Mouse (Mus musculus) E14TG2a.4 (cell line): ENCODE results near the gene Nxpe3.
A peak's percentile ranks its signal among the peaks of the same experiment; 100 is the strongest.
"Not testable (repeated sequence)": the region's sequence is repeated elsewhere in the genome, so short reads cannot be mapped to it uniquely, and the experiment has no call there.

Source experiments
- H3K27me3 ChIP-seq: 2 replicates; pipeline ENCODE4 v1.6.1; 2014; ENCODE audit warnings: low read length, control low read depth; ENCODE audit not compliant: insufficient read depth
- H3K36me3 ChIP-seq: 2 replicates; pipeline ENCODE4 v1.6.1; 2014; ENCODE audit warnings: low read length, control low read depth; ENCODE audit not compliant: insufficient read depth
- H3K4me1 ChIP-seq: replicated peaks from 2 replicates; pipeline ENCODE4 v1.6.1; 2014; ENCODE audit warnings: low read depth, low read length, control low read depth
- H3K4me3 ChIP-seq: replicated peaks from 2 replicates; pipeline ENCODE4 v1.5.1; 2014; ENCODE audit warnings: mild to moderate bottlenecking, low read length
- H3K9me3 ChIP-seq: 2 replicates; pipeline ENCODE4 v1.6.1; 2014; ENCODE audit warnings: low read length, control low read depth
- CTCF ChIP-seq: conservative IDR thresholded peaks from 2 replicates; pipeline ENCODE4 v1.5.1; 2014; ENCODE audit warnings: low read length
- NANOG ChIP-seq: IDR thresholded peaks from 2 replicates; pipeline ENCODE4 v1.6.1; 2014; ENCODE audit warnings: borderline replicate concordance, low read length, mixed read lengths
- POU5F1 ChIP-seq: IDR thresholded peaks from 2 replicates; pipeline ENCODE4 v1.6.1; 2014; ENCODE audit warnings: low read length, borderline replicate concordance

The Nxpe3 gene

GRCm38 (mm10) chr16:55876025-55876424 is 19.1 kb downstream of the Nxpe3 start:
- no peaks in the 10 kb centered on the region for H3K27me3 ChIP-seq
- H3K36me3 ChIP-seq, result no peaks in the 10 kb centered on the region
- no peak overlapping the region for H3K4me3 ChIP-seq
- TF ChIP-seq NANOG (no peak), CTCF (no peak), POU5F1 (no peak)
- H3K4me1 ChIP-seq, result peaks cover 14% of the 10 kb centered on the region
- H3K9me3 ChIP-seq, result no peaks in the 10 kb centered on the region

- Histone ChIP-seq H3K36me3 (no peaks in the 10 kb centered on the region), H3K4me3 (no peak overlapping the region), H3K9me3 (no peaks in the 10 kb centered on the region), H3K27me3 (peaks cover 14% of the 10 kb centered on the region), H3K4me1 (peaks cover 12% of the 10 kb centered on the region)
- TF ChIP-seq POU5F1, result no peak
- TF ChIP-seq NANOG, result no peak
- TF ChIP-seq CTCF, result no peak
Observed at GRCm38 (mm10) chr16:55863832-55864231, 31.3 kb downstream of the Nxpe3 start.

GRCm38 (mm10) chr16:55863149-55863815 is 31.8 kb downstream of the Nxpe3 start:
- no peaks in the 10 kb centered on the region for H3K9me3 ChIP-seq
- no peak overlapping the region for H3K4me3 ChIP-seq
- peaks cover 14% of the 10 kb centered on the region for H3K27me3 ChIP-seq
- peaks cover 15% of the 10 kb centered on the region for H3K4me1 ChIP-seq
- H3K36me3 ChIP-seq, result no peaks in the 10 kb centered on the region
- peak; percentile 99 for TF ChIP-seq CTCF
- no peak for TF ChIP-seq NANOG

GRCm38 (mm10) chr16:55861104-55861503 is 34.0 kb downstream of the Nxpe3 start:
- H3K9me3 ChIP-seq, result peaks cover 4% of the 10 kb centered on the region; the same call in 1 of the 2 replicates

GRCm38 (mm10) chr16:55859421-55859820 is 35.7 kb downstream of the Nxpe3 start:
- not testable (repeated sequence) for H3K9me3 ChIP-seq, H3K36me3 ChIP-seq, H3K27me3 ChIP-seq, H3K4me3 ChIP-seq, H3K4me1 ChIP-seq

More at GRCm38 (mm10) chr16:55861104-55861503, 34.0 kb downstream of the Nxpe3 start:
- H3K4me1 ChIP-seq, result peaks cover 10% of the 10 kb centered on the region
- H3K4me3 ChIP-seq, result no peak overlapping the region
- H3K27me3 ChIP-seq, result peaks cover 7% of the 10 kb centered on the region; the same call in 1 of the 2 replicates
- H3K36me3 ChIP-seq, result no peaks in the 10 kb centered on the region
- TF ChIP-seq NANOG (no peak), CTCF (no peak), POU5F1 (no peak)

- Histone ChIP-seq H3K4me3 (no peak overlapping the region), H3K36me3 (no peaks in the 10 kb centered on the region), H3K4me1 (0 out of 2 replicates have a peak, but pooled peaks cover 3% of the 10 kb centered on the region), H3K27me3 (no peaks in the 10 kb centered on the region), H3K9me3 (peaks cover 4% of the 10 kb centered on the region; the same call in 1 of the 2 replicates)
- TF ChIP-seq CTCF, result peak; percentile 62
- TF ChIP-seq POU5F1, result no peak
Observed at GRCm38 (mm10) chr16:55858465-55858864, 36.6 kb downstream of the Nxpe3 start.

- H3K36me3 ChIP-seq, result no peaks in the 10 kb centered on the region
- peaks cover 4% of the 10 kb centered on the region; the same call in 1 of the 2 replicates for H3K9me3 ChIP-seq
- TF ChIP-seq NANOG, result no peak
- TF ChIP-seq POU5F1, result no peak
- peak; percentile 79 for TF ChIP-seq CTCF
- no peaks in the 10 kb centered on the region for H3K27me3 ChIP-seq
- peaks cover 11% of the 10 kb centered on the region; the same call in 1 of the 2 replicates for H3K4me1 ChIP-seq
- H3K4me3 ChIP-seq, result no peak overlapping the region
Observed at GRCm38 (mm10) chr16:55852943-55853727, 42.0 kb downstream of the Nxpe3 start.

- H3K27me3 ChIP-seq, result no peaks in the 10 kb centered on the region
- no peak overlapping the region for H3K4me3 ChIP-seq
- peaks cover 11% of the 10 kb centered on the region; the same call in 1 of the 2 replicates for H3K4me1 ChIP-seq
- H3K36me3 ChIP-seq, result no peaks in the 10 kb centered on the region
- no peak for TF ChIP-seq NANOG
- TF ChIP-seq CTCF, result no peak
- no peak for TF ChIP-seq POU5F1
- peaks cover 4% of the 10 kb centered on the region; the same call in 1 of the 2 replicates for H3K9me3 ChIP-seq
Observed at GRCm38 (mm10) chr16:55852515-55852914, 42.6 kb downstream of the Nxpe3 start.

- no peak for TF ChIP-seq POU5F1
- TF ChIP-seq CTCF, result no peak
- no peak for TF ChIP-seq NANOG
- Histone ChIP-seq H3K4me1 (peaks cover 11% of the 10 kb centered on the region; the same call in 1 of the 2 replicates), H3K27me3 (no peaks in the 10 kb centered on the region), H3K36me3 (no peaks in the 10 kb centered on the region), H3K4me3 (no peak overlapping the region), H3K9me3 (no peaks in the 10 kb centered on the region)
Observed at GRCm38 (mm10) chr16:55850485-55850884, 44.6 kb downstream of the Nxpe3 start.
